Mouse (Mus musculus) neural tube, embryonic 11.5 days (tissue): Measurements from ENCODE around the gene Abraxas2. TPM values are rescaled to one million over a fixed set of nuclear protein-coding genes. Genes with fewer than 3 reads are reported as not detected.

Source experiments
- ATAC-seq: fragments of 200-750 bp; cut with Nextera tagmentation; 2 replicates; pipeline ENCODE4 v1.8.0; 2017; ENCODE audit warnings: moderate number of reproducible peaks, mild to moderate bottlenecking, moderate TSS enrichment, moderate library complexity; ENCODE audit not compliant: insufficient read depth, low FRiP score, low TSS enrichment
- DNase-seq: peaks from one replicate; pipeline ENCODE4 v3.0.0-alpha.2; 2015; ENCODE audit warnings: low spot score
- H3K27ac ChIP-seq: fragments of 300-500 bp; sonication (generic); 2 replicates; pipeline ENCODE4 v1.5.1; 2014; ENCODE audit warnings: low read depth, mild to moderate bottlenecking, low read length
- H3K27me3 ChIP-seq: fragments of 300-500 bp; sonication (generic); 2 replicates; pipeline ENCODE4 v1.6.1; 2014; ENCODE audit warnings: mild to moderate bottlenecking, low read length, mixed read lengths; ENCODE audit not compliant: control insufficient read depth, insufficient read depth
- H3K36me3 ChIP-seq: fragments of 300-500 bp; sonication (generic); 2 replicates; pipeline ENCODE4 v1.6.1; 2014; ENCODE audit warnings: mild to moderate bottlenecking, low read length, moderate library complexity, mixed read lengths; ENCODE audit not compliant: control insufficient read depth, insufficient read depth
- H3K4me1 ChIP-seq: fragments of 300-500 bp; sonication (generic); 2 replicates; pipeline ENCODE4 v1.6.1; 2014; ENCODE audit warnings: low read length, mixed read lengths; ENCODE audit not compliant: control insufficient read depth, insufficient read depth
- H3K4me2 ChIP-seq: fragments of 300-500 bp; sonication (generic); 2 replicates; pipeline ENCODE4 v1.6.1; 2014; ENCODE audit warnings: low read depth, mild to moderate bottlenecking, moderate library complexity
- H3K4me3 ChIP-seq: fragments of 300-500 bp; sonication (generic); 2 replicates; pipeline ENCODE4 v1.5.1; 2014; ENCODE audit warnings: low read depth, low read length
- H3K9ac ChIP-seq: fragments of 300-500 bp; sonication (generic); 2 replicates; pipeline ENCODE4 v1.6.1; 2014; ENCODE audit warnings: mild to moderate bottlenecking, low read length
- H3K9me3 ChIP-seq: fragments of 300-500 bp; sonication (generic); 2 replicates; pipeline ENCODE4 v1.6.1; 2016; ENCODE audit warnings: low read length; ENCODE audit not compliant: control insufficient read depth
- WGBS: fragments of 180-500 bp; shearing (Covaris S2); extraction: QIAGEN DNeasy Blood & Tissue Kit; methylation state at CpG from one replicate; pipeline ENCODE4 v1.1.7; 2014; 5-methylcytosine and 5-hydroxymethylcytosine counted together
- polyA plus RNA-seq: library from polyadenylated mRNA; unstranded; fragments of >200 nt; fragmentation: Nextera tagmentation; extraction: Ambion mirVana; gene quantifications from 2 replicates; pipeline ENCODE4 v1.2.1, GENCODE M21; 2014

The Abraxas2 gene
- polyA plus RNA-seq, 1 experiment from 2014 or later, result 38.0 TPM

- H3K27me3 ChIP-seq, result no peaks in the 10 kb centered on the region
- H3K4me3 ChIP-seq, result no peak overlapping the region
- no peak overlapping the region for H3K4me2 ChIP-seq
- no peak overlapping the region for H3K9ac ChIP-seq
- 91% methylated on average over 2 of the region's 2 CpGs for WGBS
- ATAC-seq, result no peak
- peaks cover 17% of the 10 kb centered on the region for H3K36me3 ChIP-seq
- no peak for DNase-seq
- no peaks in the 10 kb centered on the region for H3K4me1 ChIP-seq
- H3K9me3 ChIP-seq, result no peaks in the 10 kb centered on the region
- H3K27ac ChIP-seq, result no peak overlapping the region
Observed at GRCm38 (mm10) chr7:132875391-132876086, 16.5 kb downstream of the Abraxas2 start.

- H3K36me3 ChIP-seq, result peaks cover 22% of the 10 kb centered on the region
- WGBS, result 94% methylated on average over 1 of the region's 1 CpGs
Observed at GRCm38 (mm10) chr7:132880276-132880675, 21.3 kb downstream of the Abraxas2 start.

DNA sequence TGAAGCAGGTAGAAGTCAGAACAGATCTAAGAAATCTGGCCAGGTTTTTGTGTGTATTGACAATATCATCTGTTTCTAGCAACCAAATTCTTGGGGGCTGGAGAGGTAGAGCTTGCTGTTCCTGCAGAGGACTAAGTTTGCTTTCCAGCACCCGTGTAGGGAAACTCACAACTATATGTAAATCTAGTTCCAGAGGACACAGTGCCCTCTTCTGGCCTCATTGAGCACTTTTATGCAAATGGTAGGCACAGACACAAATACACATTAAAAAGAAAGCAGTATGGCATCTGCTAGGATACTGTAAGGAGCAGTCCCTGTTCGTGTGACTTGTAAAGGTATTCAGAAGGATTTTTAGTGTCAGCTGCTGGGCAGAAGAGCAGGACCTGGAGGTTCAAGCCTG is 23.3 kb downstream of the Abraxas2 start:
- Histone ChIP-seq H3K27ac (no peak overlapping the region), H3K9me3 (no peaks in the 10 kb centered on the region), H3K27me3 (no peaks in the 10 kb centered on the region), H3K4me1 (no peaks in the 10 kb centered on the region), H3K9ac (no peak overlapping the region), H3K4me3 (no peak overlapping the region), H3K4me2 (no peak overlapping the region), H3K36me3 (peaks cover 14% of the 10 kb centered on the region)
- no peak for DNase-seq
- ATAC-seq, result no peak
- 84% methylated on average over 2 of the region's 2 CpGs for WGBS

More at GRCm38 (mm10) chr7:132880276-132880675, 21.3 kb downstream of the Abraxas2 start:
- Histone ChIP-seq H3K4me1 (no peaks in the 10 kb centered on the region), H3K9ac (no peak overlapping the region), H3K27ac (no peak overlapping the region), H3K9me3 (no peaks in the 10 kb centered on the region), H3K4me2 (no peak overlapping the region), H3K4me3 (no peak overlapping the region), H3K27me3 (no peaks in the 10 kb centered on the region)
- no peak for DNase-seq
- ATAC-seq, result no peak

DNA sequence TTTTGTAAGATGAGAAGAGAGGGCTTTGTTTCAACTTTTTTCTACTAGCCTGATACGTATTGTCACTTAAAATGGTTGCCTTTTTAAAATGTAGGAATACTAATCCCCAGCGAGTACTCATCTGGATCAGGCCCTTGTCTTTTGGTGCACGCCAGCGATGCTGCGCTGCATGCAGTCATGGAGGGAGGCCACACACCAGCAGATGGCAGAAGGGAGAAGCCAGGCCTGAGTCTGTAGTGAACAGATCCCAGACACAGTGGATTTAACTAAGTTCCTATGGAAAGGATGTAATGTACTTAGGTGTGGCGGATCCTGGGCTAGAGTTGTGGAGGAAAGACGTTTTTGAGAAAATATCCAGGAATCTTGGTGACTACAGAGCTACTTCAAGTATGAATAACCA is 25.0 kb downstream of the Abraxas2 start:
- 94% methylated on average over 7 of the region's 7 CpGs for WGBS
- Histone ChIP-seq H3K9ac (no peak overlapping the region), H3K27me3 (no peaks in the 10 kb centered on the region), H3K4me2 (no peak overlapping the region), H3K4me3 (no peak overlapping the region), H3K9me3 (no peaks in the 10 kb centered on the region), H3K27ac (no peak overlapping the region), H3K4me1 (no peaks in the 10 kb centered on the region), H3K36me3 (peaks cover 14% of the 10 kb centered on the region)
- no peak for DNase-seq
- ATAC-seq, result no peak

- no peak overlapping the region for H3K27ac ChIP-seq
- 76% methylated on average over 7 of the region's 7 CpGs for WGBS
- H3K27me3 ChIP-seq, result no peaks in the 10 kb centered on the region
- no peaks in the 10 kb centered on the region for H3K4me1 ChIP-seq
- no peaks in the 10 kb centered on the region for H3K9me3 ChIP-seq
- no peak overlapping the region for H3K4me2 ChIP-seq
- no peak for DNase-seq
- no peak overlapping the region for H3K4me3 ChIP-seq
- H3K9ac ChIP-seq, result no peak overlapping the region
- no peak for ATAC-seq
- H3K36me3 ChIP-seq, result no peaks in the 10 kb centered on the region
Observed at GRCm38 (mm10) chr7:132887019-132887804, 28.2 kb downstream of the Abraxas2 start.

- H3K4me3 ChIP-seq, result no peak overlapping the region
- no peaks in the 10 kb centered on the region for H3K9me3 ChIP-seq
- no peaks in the 10 kb centered on the region for H3K27me3 ChIP-seq
- no peak overlapping the region for H3K27ac ChIP-seq
- no peaks in the 10 kb centered on the region for H3K4me1 ChIP-seq
- H3K36me3 ChIP-seq, result no peaks in the 10 kb centered on the region
- DNase-seq (no peak), ATAC-seq (no peak)
- no peak overlapping the region for H3K4me2 ChIP-seq
- 88% methylated on average over 3 of the region's 3 CpGs for WGBS
- no peak overlapping the region for H3K9ac ChIP-seq
Observed at GRCm38 (mm10) chr7:132888052-132888451, 29.0 kb downstream of the Abraxas2 start.

- Histone ChIP-seq H3K4me3 (no peak overlapping the region), H3K27me3 (no peaks in the 10 kb centered on the region), H3K4me1 (no peaks in the 10 kb centered on the region), H3K27ac (no peak overlapping the region), H3K4me2 (no peak overlapping the region), H3K36me3 (no peaks in the 10 kb centered on the region), H3K9me3 (no peaks in the 10 kb centered on the region), H3K9ac (no peak overlapping the region)
- DNase-seq (no peak), ATAC-seq (no peak)
- WGBS, result 63% methylated on average over 4 of the region's 4 CpGs
Observed at GRCm38 (mm10) chr7:132888518-132889249, 29.7 kb downstream of the Abraxas2 start.

- Histone ChIP-seq H3K27ac (no peak overlapping the region), H3K36me3 (no peaks in the 10 kb centered on the region), H3K4me1 (no peaks in the 10 kb centered on the region), H3K4me2 (no peak overlapping the region), H3K27me3 (no peaks in the 10 kb centered on the region), H3K9ac (no peak overlapping the region), H3K9me3 (no peaks in the 10 kb centered on the region), H3K4me3 (no peak overlapping the region)
- ATAC-seq, result no peak
- DNase-seq, result no peak
- WGBS, result 91% methylated on average over 8 of the region's 8 CpGs
Observed at GRCm38 (mm10) chr7:132889691-132890090, 30.7 kb downstream of the Abraxas2 start.
